Mouse (Mus musculus): ENCODE measurements at regions not wholly inside any gene's neighbourhood (a gene's known extent, or its start where the extent isn't known, plus 50 kb on each side); places are given as distances from the start of the nearest gene placed in this dataset.

GRCm38 (mm10) chr14:103458340-103458739 lies 54.8 kb upstream of the Scel start:
- no peak for DNase-seq
- Histone ChIP-seq H3K4me3 (replicated peaks; ENCODE audit: extremely low read depth, low read depth, low read length) (no peak overlapping the region), H3K4me1 (ENCODE audit: control insufficient read depth, insufficient read depth, low read length) (no peaks in the 10 kb centered on the region)
- TF ChIP-seq CTCF (IDR thresholded peaks at IDR 0.05; ENCODE audit: insufficient read depth, low read length) (no peak), POLR2A (IDR thresholded peaks at IDR 0.05; ENCODE audit: borderline replicate concordance, extremely low read depth, low read depth, low read length) (no peak)

DNA sequence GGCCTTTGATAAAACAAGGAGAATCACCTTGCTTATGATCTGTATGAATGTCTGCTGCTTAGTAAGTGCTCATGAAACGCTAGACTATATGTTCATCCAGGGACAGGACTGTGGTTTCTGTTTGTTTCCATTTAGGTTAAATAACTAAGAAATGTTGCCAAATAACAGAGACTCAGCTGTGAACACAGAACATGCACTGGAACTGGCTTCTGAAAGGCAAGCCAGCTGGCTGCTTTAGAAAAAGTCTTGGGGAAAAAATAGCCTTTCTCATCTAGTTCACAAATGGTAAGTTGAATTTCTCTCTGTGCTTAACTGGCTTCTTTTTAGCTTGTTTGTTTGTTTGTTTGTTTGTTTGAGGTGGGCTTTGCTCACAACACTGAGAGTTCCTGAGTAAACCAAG lies 57.0 kb upstream of the Scel start:
- Histone ChIP-seq H3K4me3 (replicated peaks; ENCODE audit: extremely low read depth, low read depth, low read length) (no peak overlapping the region), H3K4me1 (ENCODE audit: control insufficient read depth, insufficient read depth, low read length) (no peaks in the 10 kb centered on the region)
- 60% methylated on average over 1 of the region's 1 CpGs for WGBS
- TF ChIP-seq POLR2A (IDR thresholded peaks at IDR 0.05; ENCODE audit: borderline replicate concordance, extremely low read depth, low read depth, low read length) (no peak), CTCF (IDR thresholded peaks at IDR 0.05; ENCODE audit: insufficient read depth, low read length) (no peak)
- DNase-seq = no peak

GRCm38 (mm10) chr14:103450756-103451155 lies 62.4 kb upstream of the Scel start:
- no peak overlapping the region for H3K4me3 ChIP-seq (replicated peaks; ENCODE audit: extremely low read depth, low read depth, low read length)
- DNase-seq = no peak
- H3K4me1 ChIP-seq (ENCODE audit: control insufficient read depth, insufficient read depth, low read length) = no peaks in the 10 kb centered on the region
- TF ChIP-seq POLR2A (IDR thresholded peaks at IDR 0.05; ENCODE audit: borderline replicate concordance, extremely low read depth, low read depth, low read length) = no peak
- TF ChIP-seq CTCF (IDR thresholded peaks at IDR 0.05; ENCODE audit: insufficient read depth, low read length) = no peak
- WGBS = 60% methylated on average over 6 of the region's 6 CpGs

GRCm38 (mm10) chr14:103449447-103449846 lies 63.7 kb upstream of the Scel start:
- no peaks in the 10 kb centered on the region for H3K4me1 ChIP-seq (ENCODE audit: control insufficient read depth, insufficient read depth, low read length)
- no peak for TF ChIP-seq POLR2A (IDR thresholded peaks at IDR 0.05; ENCODE audit: borderline replicate concordance, extremely low read depth, low read depth, low read length)
- whole genome bisulfite sequencing = 71% methylated on average over 5 of the region's 5 CpGs
- no peak for DNase-seq
- no peak overlapping the region for H3K4me3 ChIP-seq (replicated peaks; ENCODE audit: extremely low read depth, low read depth, low read length)

- Histone ChIP-seq H3K4me1 (ENCODE audit: control insufficient read depth, insufficient read depth, low read length) (no peaks in the 10 kb centered on the region), H3K4me3 (replicated peaks; ENCODE audit: extremely low read depth, low read depth, low read length) (no peak overlapping the region)
- TF ChIP-seq CTCF (IDR thresholded peaks at IDR 0.05; ENCODE audit: insufficient read depth, low read length) (no peak), POLR2A (IDR thresholded peaks at IDR 0.05; ENCODE audit: borderline replicate concordance, extremely low read depth, low read depth, low read length) (no peak)
- DNase-seq = no peak
- WGBS = 78% methylated on average over 7 of the region's 7 CpGs
These were observed 64.1 kb upstream of the Scel start for GRCm38 (mm10) chr14:103449033-103449432.

DNA sequence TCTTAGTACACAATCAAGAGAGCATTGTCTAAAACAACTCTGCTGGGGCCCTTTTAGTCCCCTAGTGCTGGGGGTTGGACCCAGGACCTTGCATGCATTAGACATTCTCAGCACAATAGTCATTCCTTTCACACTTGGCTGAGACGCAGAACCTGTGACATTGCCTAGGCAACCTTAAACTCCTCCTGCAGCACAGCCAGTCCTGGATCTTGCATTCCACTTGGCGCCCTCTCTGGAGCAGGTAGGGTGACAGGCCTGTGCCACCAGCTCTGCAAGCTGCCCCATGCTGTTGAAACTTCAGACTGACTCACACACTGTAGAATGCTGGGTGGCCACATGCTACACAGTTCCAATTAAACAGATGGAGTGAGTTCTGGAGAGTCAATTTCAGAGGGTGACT lies 66.5 kb upstream of the Scel start:
- Histone ChIP-seq H3K4me3 (replicated peaks; ENCODE audit: extremely low read depth, low read depth, low read length) (no peak overlapping the region), H3K4me1 (ENCODE audit: control insufficient read depth, insufficient read depth, low read length) (no peaks in the 10 kb centered on the region)
- TF ChIP-seq POLR2A (IDR thresholded peaks at IDR 0.05; ENCODE audit: borderline replicate concordance, extremely low read depth, low read depth, low read length) (no peak), CTCF (IDR thresholded peaks at IDR 0.05; ENCODE audit: insufficient read depth, low read length) (no peak)
- WGBS = 61% methylated on average over 2 of the region's 2 CpGs
- DNase-seq = no peak

DNA sequence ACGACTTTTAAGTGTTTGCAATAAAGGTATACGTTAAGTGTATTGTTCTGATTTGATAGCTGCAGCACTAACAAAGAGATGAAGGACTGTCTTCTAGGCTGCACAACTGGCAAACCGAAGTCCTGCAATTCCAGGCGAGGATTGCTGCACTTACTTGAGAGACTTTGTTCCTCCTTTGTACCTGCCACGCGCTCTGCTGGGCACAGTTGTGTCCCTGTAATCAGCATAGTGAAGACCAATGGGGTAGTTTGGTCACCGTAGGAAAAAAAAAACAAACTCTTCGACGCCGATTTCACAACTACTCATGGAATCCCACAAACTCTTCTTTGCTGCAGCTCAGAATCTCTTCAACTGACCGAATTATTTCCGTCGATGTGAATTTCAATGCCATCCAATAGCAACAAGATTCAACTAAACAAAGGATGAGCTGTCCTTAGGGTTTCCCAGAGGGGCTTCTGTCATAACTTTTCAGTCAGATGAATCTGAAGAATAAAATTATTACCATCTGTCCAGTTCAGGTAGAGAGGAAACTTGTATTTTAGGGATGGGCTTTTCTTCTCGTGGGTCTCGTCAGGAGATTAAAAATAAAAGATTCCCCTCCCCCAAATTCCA lies 71.6 kb upstream of the Scel start:
- TF ChIP-seq POLR2A (IDR thresholded peaks at IDR 0.05; ENCODE audit: borderline replicate concordance, extremely low read depth, low read depth, low read length) (no peak), CTCF (IDR thresholded peaks at IDR 0.05; ENCODE audit: insufficient read depth, low read length) (no peak)
- Histone ChIP-seq H3K4me1 (ENCODE audit: control insufficient read depth, insufficient read depth, low read length) (no peaks in the 10 kb centered on the region), H3K4me3 (replicated peaks; ENCODE audit: extremely low read depth, low read depth, low read length) (no peak overlapping the region)
- 79% methylated on average over 15 of the region's 15 CpGs for WGBS
- no peak for DNase-seq

DNA sequence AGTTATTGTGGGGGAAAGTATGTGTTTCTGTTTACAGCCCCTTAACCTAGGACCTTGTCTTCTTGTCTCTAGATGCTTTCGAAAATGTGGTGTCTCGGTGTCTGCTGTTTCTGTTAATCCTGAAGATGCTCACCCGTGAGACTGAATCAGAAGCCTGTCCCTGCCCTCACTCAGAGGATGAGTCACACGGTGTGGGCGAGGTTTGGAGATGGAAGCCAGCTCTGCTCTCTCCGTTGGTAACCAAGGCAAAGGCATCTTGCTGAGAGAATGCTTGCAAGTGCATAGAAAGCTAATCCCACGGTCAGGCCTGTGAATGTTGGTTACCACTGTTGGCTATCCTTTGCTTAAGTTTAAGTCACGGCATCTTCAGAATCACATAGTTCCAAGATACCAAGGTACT lies 72.9 kb upstream of the Scel start:
- WGBS = 82% methylated on average over 8 of the region's 8 CpGs
- Histone ChIP-seq H3K4me3 (replicated peaks; ENCODE audit: extremely low read depth, low read depth, low read length) (no peak overlapping the region), H3K4me1 (ENCODE audit: control insufficient read depth, insufficient read depth, low read length) (no peaks in the 10 kb centered on the region)
- TF ChIP-seq POLR2A (IDR thresholded peaks at IDR 0.05; ENCODE audit: borderline replicate concordance, extremely low read depth, low read depth, low read length) (no peak), CTCF (IDR thresholded peaks at IDR 0.05; ENCODE audit: insufficient read depth, low read length) (no peak)
- DNase-seq = no peak

DNA sequence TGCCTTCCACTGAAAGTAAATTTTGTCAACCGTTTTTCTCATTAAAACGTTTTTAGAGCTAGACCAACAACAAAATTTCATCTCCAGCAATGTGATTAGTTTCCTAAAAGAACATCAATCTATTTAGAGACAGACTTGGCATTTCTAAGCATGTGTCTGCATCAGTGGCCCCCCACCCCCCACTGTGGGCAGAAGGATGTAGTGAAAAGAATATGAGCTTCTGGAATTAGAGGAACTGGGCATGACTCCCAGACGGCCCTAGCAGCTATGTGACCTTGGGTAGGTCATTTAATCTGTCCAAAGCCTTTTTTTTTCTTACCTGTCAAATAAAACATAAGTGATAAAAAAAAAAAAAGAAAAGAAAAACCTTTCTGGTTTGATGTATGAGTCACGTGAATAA lies 78.9 kb upstream of the Scel start:
- Histone ChIP-seq H3K4me3 (replicated peaks; ENCODE audit: extremely low read depth, low read depth, low read length) (no peak overlapping the region), H3K4me1 (ENCODE audit: control insufficient read depth, insufficient read depth, low read length) (no peaks in the 10 kb centered on the region)
- no peak for DNase-seq
- no peak for TF ChIP-seq POLR2A (IDR thresholded peaks at IDR 0.05; ENCODE audit: borderline replicate concordance, extremely low read depth, low read depth, low read length)
- TF ChIP-seq CTCF (IDR thresholded peaks at IDR 0.05; ENCODE audit: insufficient read depth, low read length) = no peak
- WGBS = 55% methylated on average over 4 of the region's 4 CpGs

DNA sequence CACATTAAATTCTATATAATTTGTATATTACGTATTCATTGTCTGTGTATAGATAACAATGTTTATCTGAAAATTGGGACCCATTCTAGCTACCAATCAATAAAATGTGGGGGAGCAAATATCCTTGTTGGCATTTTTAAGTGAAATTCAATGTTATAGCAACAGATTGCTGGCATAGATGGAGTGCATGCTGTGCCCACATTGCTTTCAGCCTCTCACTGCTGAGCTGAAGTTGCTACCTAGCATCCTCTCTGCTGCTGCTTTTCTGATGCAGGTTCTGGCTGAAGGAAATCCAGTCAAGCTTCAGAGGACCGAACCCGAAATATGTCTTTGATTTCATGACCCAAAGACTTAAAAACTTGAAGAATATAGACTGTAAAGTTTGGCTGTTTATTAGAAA lies 80.0 kb upstream of the Scel start:
- H3K4me1 ChIP-seq (ENCODE audit: control insufficient read depth, insufficient read depth, low read length) = no peaks in the 10 kb centered on the region
- DNase-seq = no peak
- no peak for TF ChIP-seq POLR2A (IDR thresholded peaks at IDR 0.05; ENCODE audit: borderline replicate concordance, extremely low read depth, low read depth, low read length)
- TF ChIP-seq CTCF (IDR thresholded peaks at IDR 0.05; ENCODE audit: insufficient read depth, low read length) = no peak
- no peak overlapping the region for H3K4me3 ChIP-seq (replicated peaks; ENCODE audit: extremely low read depth, low read depth, low read length)
- 85% methylated on average over 3 of the region's 3 CpGs for WGBS

Measured in lung, adult 2 months (tissue).